Mouse (Mus musculus): Measurements from ENCODE around the gene Zfp185.
"Not testable (repeated sequence)": the region's sequence is repeated elsewhere in the genome, so short reads cannot be mapped to it uniquely, and the experiment has no call there.

The Zfp185 gene

GRCm38 (mm10) chrX:73062323-73062722 is 75.2 kb downstream of the Zfp185 start:
- no peak for DNase-seq (ENCODE audit: low spot score)

- peak; percentile 42 for DNase-seq (ENCODE audit: low spot score)
These were observed 76.6 kb downstream of the Zfp185 start for GRCm38 (mm10) chrX:73063512-73064414.

- DNase-seq (ENCODE audit: low spot score), result no peak
These were observed 77.3 kb downstream of the Zfp185 start, which contains the start of gene Pnma3 for GRCm38 (mm10) chrX:73064415-73064793. Pnma3 (plus strand) TSS chrX:73064787.

GRCm38 (mm10) chrX:73066765-73067312 is 79.7 kb downstream of the Zfp185 start:
- DNase-seq (ENCODE audit: low spot score), result not testable (repeated sequence)

Data from embryo, embryonic 10.5 days (tissue).